Mouse (Mus musculus) kidney, adult 2 months (tissue): ENCODE measurements at regions not wholly inside any gene's neighbourhood (a gene's known extent, or its start where the extent isn't known, plus 50 kb on each side); places are given as distances from the start of the nearest gene placed in this dataset.

Source experiments
- CTCF ChIP-seq: fragments of 200-500 bp; conservative IDR thresholded peaks from 2 replicates; pipeline ENCODE4 v1.5.1; 2011; ENCODE audit warnings: low read depth, mild to moderate bottlenecking, control low read depth, low read length, moderate library complexity, mixed read lengths; ENCODE audit not compliant: insufficient read depth, insufficient read length
- POLR2A ChIP-seq: fragments of 200-500 bp; IDR thresholded peaks from one replicate; pipeline ENCODE4 v1.6.1; 2011; ENCODE audit warnings: low read depth, low read length, control low read depth

DNA sequence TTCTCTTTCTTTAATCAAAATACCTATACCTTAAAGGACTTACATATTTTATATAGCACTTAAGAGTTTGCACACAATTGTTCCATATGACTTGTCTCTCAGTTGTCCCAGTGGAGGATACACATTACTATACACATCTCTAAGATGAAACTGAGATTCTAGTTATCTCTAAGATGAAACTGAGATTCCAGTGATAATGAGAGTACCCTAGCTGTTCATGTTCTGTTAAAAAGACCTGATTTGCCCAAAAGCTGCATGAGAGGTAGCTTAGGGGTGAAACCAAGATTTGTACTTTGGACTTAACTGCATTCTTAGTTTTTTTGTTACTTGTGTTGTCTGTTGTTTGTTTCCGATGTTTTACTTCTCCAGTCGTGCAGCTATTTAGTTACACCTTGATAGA is 320.3 kb upstream of the Ldb2 start:
- TF ChIP-seq POLR2A: no peak
- no peak for TF ChIP-seq CTCF
